Mouse (Mus musculus) small intestine, adult 2 months (tissue): ENCODE measurements around the gene Vps8.

Experiments
- CTCF ChIP-seq: fragments of 200-500 bp; IDR thresholded peaks from 2 replicates; pipeline ENCODE4 v1.5.1; 2012; ENCODE audit warnings: low read depth, mild to moderate bottlenecking, control low read depth, inconsistent platforms, low read length, moderate library complexity, mixed read lengths; ENCODE audit not compliant: insufficient replicate concordance, insufficient read length; ENCODE audit errors: extremely low read depth
- POLR2A ChIP-seq: fragments of 200-500 bp; IDR thresholded peaks from 2 replicates; pipeline ENCODE4 v1.6.1; 2012; ENCODE audit warnings: low read depth, mild to moderate bottlenecking, control low read depth, inconsistent platforms, low read length, moderate library complexity

DNA sequence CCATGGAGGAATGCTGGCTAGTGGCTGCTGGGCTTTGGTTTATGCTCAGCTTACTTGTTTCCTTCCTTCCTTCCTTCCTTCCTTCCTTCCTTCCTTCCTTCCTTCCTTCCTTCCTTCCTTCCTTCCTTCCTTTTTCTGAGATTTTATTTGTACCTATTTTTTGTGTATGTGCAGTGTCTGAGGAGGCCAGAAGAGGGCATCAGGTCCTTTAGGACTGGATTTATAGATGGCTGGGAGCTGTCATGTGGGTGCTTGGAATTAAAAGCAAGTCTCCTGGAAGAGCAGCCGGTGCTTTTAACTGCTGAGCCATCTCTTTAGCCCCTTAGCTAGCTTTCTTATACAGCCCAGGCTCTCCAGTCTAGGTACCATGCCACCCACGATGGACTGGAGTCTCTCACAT is 116.0 kb downstream of the Vps8 start:
- TF ChIP-seq POLR2A = no peak
- no peak for TF ChIP-seq CTCF
